ENCODE assay signal across 8 mouse cellular contexts in the genomic region with DNA sequence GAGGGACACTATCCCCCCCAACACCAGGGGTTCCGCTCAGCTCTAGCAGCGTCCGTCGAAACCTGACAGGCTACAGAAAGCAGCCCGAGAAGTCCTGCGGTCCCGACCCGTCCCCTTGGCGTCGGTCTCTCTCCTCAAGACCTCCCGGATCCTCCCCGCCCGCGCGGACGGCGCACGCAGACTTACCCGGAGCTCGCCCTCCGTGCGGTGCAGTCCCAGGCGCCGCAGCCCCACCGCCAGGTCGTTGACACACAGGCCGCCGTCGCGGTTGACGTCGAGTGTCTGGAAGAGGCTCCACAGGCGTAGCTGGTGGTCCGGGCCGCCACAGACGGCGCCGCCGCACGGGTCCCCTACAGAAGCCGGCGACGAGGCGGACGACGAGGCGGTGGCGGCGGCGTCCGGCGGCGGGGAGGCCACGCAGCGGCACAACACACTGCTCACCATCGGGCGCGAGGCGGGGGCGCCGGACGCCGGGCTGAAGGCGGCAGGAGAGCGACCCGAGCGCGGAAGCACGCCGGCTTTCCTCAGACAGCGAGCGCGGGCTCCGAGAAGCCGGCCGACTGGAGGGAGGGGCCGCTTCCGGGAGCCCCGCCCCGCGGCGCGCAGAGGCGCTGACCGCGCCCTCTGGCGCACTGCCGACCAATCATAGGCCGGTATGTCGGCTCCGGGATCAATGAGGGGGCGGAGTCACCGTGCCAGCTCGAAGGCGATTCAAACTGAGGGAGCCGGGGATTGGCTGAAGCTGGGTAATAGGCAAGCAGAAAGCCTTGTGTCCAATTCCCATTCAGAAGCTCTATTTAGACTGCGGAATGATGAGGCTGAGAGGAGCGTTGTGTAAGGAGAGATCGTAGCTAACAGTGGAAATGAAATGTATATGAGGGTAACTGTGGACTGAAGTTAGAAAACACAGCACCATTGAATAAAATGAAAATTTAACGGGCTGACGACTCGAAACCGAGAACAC. TPM values are rescaled to one million over a fixed set of nuclear protein-coding genes. Genes with fewer than 3 reads are reported as not detected.
A peak's percentile ranks its signal among the peaks of the same experiment; 100 is the strongest.
DNase-seq lines count a peak whose midpoint lies in the region; ATAC-seq lines count a peak whose summit lies in the region.

A gene (minus strand): TSS at position 565 of the 964 bp plus-strand sequence.

- ATAC-seq in intestine, embryonic 14.5 days (replicated peaks; ENCODE audit: low FRiP score, low TSS enrichment, low read depth) = peak; percentile 89

- peak within 1 kb of the TSS; percentile 96 for H3K27ac ChIP-seq in intestine, embryonic 14.5 days (ENCODE audit: low read depth)

- peak within 1 kb of the TSS; percentile 76 for H3K9ac ChIP-seq in intestine, embryonic 14.5 days (ENCODE audit: low read length)

- H3K36me3 ChIP-seq in intestine, embryonic 14.5 days (ENCODE audit: control insufficient read depth, insufficient read depth, low read length) = peaks cover 8% of the 10 kb centered on the region; the same call in 1 of the 2 replicates

- H3K27me3 ChIP-seq in intestine, embryonic 14.5 days (replicated peaks; ENCODE audit: control insufficient read depth, insufficient read depth, low read length) = no peaks in the 10 kb centered on the region

- peak; percentile 99 for DNase-seq in adrenal gland, adult (ENCODE audit: inconsistent age in 2 of 2, low spot score in 1 of 2)
- peak; percentile 97 for DNase-seq in embryo, embryonic 10.5 days (ENCODE audit: low spot score)
- DNase-seq in gastrocnemius, postnatal 25 days = peak; percentile 97
- DNase-seq in intestine, embryonic 14.5 days (ENCODE audit: low spot score) = peak; percentile 95
- DNase-seq in left cerebral cortex, postnatal 14 days (ENCODE audit: low spot score in 2 of 2) = peak; percentile 99
- DNase-seq in mesoderm, embryonic 11.5 days (ENCODE audit: low read depth, low spot score) = peak; percentile 99
- DNase-seq in right cerebral cortex, postnatal 36 days (ENCODE audit: low spot score in 2 of 2) = peak; percentile 96 to 97
- peak; percentile 97 for DNase-seq in yolk sac, embryonic 10.5 days (ENCODE audit: low spot score)

- under 1% methylated on average over 100 of the region's 103 CpGs for WGBS in intestine, embryonic 14.5 days

- intact Hi-C loops in left cerebral cortex, postnatal 14 days (cut with DNase I) = no loop called here

- H3K9me3 ChIP-seq in intestine, embryonic 14.5 days (ENCODE audit: control insufficient read depth, low read length) = no peaks in the 10 kb centered on the region

- peak within 1 kb of the TSS; percentile 92 for H3K4me2 ChIP-seq in intestine, embryonic 14.5 days (ENCODE audit: low read length)

- peaks cover 31% of the 10 kb centered on the region for H3K4me1 ChIP-seq in intestine, embryonic 14.5 days (replicated peaks; ENCODE audit: control insufficient read depth, insufficient read depth, low read length)

- peak within 1 kb of the TSS; percentile 83 for H3K4me3 ChIP-seq in intestine, embryonic 14.5 days (ENCODE audit: low read depth, low read length)

RNA-seq across cellular contexts. Expression of the gene that starts here (rescaled TPM):
- total RNA-seq in gastrocnemius, postnatal 25 days (2021) = 10 to 100 TPM; 19.2 to 68.3 TPM
- polyA plus RNA-seq in intestine, embryonic 14.5 days (2014; fragmentation: Nextera tagmentation; extraction: Ambion mirVana) = 17.8 and 18.2 TPM in 2 replicates
- total RNA-seq in left cerebral cortex, postnatal 14 days (2021) = 10 to 100 TPM; 52.1 to 55.4 TPM

Comparison
In these comparisons a context has a peak if more than half of its experiments do, and no peak if none do; other contexts are left out.
1. Peak in every context shown above with its lines: DNase-seq, ATAC-seq, H3K4me3 ChIP-seq and H3K27ac ChIP-seq.